Mouse (Mus musculus): ENCODE results near the gene Raver1. TPM values are rescaled to one million over a fixed set of nuclear protein-coding genes. Genes with fewer than 3 reads are reported as not detected.
"Not testable (repeated sequence)": the region's sequence is repeated elsewhere in the genome, so short reads cannot be mapped to it uniquely, and the experiment has no call there.

The Raver1 gene
- polyA plus RNA-seq, 1 experiment from 2014 or later, result 57.7 TPM

DNA sequence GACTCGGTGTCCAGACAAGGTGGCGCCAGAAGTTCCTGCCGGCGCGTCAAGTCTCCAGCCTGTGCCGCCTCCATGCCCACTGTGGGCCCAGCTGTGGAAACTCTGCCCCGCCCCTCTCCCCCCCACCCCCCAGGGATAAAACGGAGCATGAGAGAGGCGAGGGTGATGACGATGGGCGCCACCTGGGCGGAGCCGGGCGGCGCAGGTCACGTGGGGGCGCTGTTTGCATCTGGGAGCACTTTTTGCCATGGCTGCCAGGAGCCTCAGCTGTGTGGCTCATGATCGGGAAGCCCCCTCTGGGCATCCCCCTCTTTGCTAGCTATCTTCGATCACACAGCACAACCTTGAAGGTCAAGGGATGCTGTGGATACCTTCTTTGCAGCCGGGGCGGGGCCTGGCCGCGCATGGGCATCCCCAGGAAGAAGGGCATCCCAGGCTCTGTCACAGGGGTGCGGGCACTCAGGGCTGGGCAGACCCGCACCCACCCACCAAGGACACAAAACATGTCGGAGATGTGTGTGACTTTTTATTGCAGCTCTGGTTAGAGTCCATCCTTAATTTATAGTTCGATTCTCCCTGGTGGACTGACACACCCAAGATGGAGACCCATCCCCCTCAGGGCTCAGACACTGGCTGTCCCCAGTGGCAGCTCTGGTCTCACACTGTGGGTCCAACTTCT lies 24.7 kb downstream of the Raver1 start, which contains the start of gene Zglp1:
Zglp1 (minus strand) TSS at position 88 of the 679 bp plus-strand sequence.
- Histone ChIP-seq H3K9me3 (ENCODE audit: control insufficient read depth, low read length) (no peaks in the 10 kb centered on the region), H3K9ac (ENCODE audit: low read depth, low read length) (no peak within 1 kb of the TSS), H3K4me1 (ENCODE audit: control insufficient read depth, insufficient read depth, low read length) (no peaks in the 10 kb centered on the region), H3K4me2 (ENCODE audit: low read depth, low read length) (no peak within 1 kb of the TSS), H3K4me3 (ENCODE audit: low read length) (no peak within 1 kb of the TSS), H3K27me3 (replicated peaks; ENCODE audit: control insufficient read depth, insufficient read depth, low read length) (no peaks in the 10 kb centered on the region), H3K27ac (ENCODE audit: low read length) (no peak within 1 kb of the TSS), H3K36me3 (ENCODE audit: control insufficient read depth, insufficient read depth, low read length) (peaks cover 5% of the 10 kb centered on the region)
- 82% methylated on average over 27 of the region's 27 CpGs for WGBS
- no peak for ATAC-seq

DNA sequence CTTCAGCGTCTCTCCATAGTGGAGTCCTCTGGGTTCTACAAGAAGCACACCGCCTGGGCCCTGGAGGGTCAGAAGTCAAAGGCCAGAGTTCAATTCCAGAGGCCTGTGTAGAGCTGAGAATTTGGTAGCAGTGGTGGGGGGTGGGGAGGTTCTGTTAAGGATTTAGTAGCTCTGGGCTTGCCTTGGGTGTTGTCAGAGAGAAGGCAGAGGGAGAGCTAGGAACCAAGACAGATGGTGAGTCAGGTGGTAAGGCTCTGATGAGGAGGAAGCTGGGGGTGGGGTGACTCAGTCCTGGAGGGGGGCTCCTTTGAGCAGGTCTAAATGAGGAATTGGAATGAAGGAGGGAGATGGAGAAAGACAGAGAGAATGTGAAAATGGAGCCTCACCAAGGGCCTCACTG lies 28.9 kb downstream of the Raver1 start:
- H3K27ac ChIP-seq (ENCODE audit: low read length), result no peak overlapping the region
- no peak overlapping the region for H3K4me3 ChIP-seq (ENCODE audit: low read length)
- H3K27me3 ChIP-seq (replicated peaks; ENCODE audit: control insufficient read depth, insufficient read depth, low read length), result no peaks in the 10 kb centered on the region
- H3K4me2 ChIP-seq (ENCODE audit: low read depth, low read length), result no peak overlapping the region
- WGBS, result 92% methylated on average over 2 of the region's 2 CpGs
- no peaks in the 10 kb centered on the region for H3K4me1 ChIP-seq (ENCODE audit: control insufficient read depth, insufficient read depth, low read length)
- ATAC-seq, result no peak
- no peaks in the 10 kb centered on the region for H3K9me3 ChIP-seq (ENCODE audit: control insufficient read depth, low read length)
- H3K9ac ChIP-seq (ENCODE audit: low read depth, low read length), result no peak overlapping the region
- H3K36me3 ChIP-seq (ENCODE audit: control insufficient read depth, insufficient read depth, low read length), result peaks cover 5% of the 10 kb centered on the region

DNA sequence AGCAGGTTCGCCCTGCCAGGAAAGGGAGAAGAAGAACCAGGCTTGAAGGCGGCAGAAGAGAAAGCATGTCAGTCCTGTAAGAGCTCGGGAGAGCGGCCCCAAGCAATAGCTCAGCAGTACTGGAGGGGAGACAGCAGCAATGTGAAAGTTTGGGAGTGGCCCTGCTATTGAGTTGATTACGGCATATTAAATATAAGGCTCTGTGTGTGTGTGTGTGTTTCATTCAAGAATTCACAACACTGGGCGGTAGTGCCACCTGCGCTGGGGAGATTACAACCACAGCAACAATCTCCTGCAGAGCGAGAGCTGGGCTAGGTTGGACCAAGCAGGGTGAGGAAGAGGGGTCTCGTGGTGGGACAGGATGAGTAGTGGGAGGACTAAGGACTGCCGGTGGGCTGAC lies 40.2 kb downstream of the Raver1 start:
- Histone ChIP-seq H3K9ac (ENCODE audit: low read depth, low read length) (no peak overlapping the region), H3K27ac (ENCODE audit: low read length) (no peak overlapping the region), H3K4me1 (ENCODE audit: control insufficient read depth, insufficient read depth, low read length) (no peaks in the 10 kb centered on the region), H3K36me3 (ENCODE audit: control insufficient read depth, insufficient read depth, low read length) (no peaks in the 10 kb centered on the region), H3K4me3 (ENCODE audit: low read length) (no peak overlapping the region), H3K27me3 (replicated peaks; ENCODE audit: control insufficient read depth, insufficient read depth, low read length) (0 out of 2 replicates have a peak, but pooled peaks cover 3% of the 10 kb centered on the region), H3K4me2 (ENCODE audit: low read depth, low read length) (no peak overlapping the region), H3K9me3 (ENCODE audit: control insufficient read depth, low read length) (no peaks in the 10 kb centered on the region)
- no peak for ATAC-seq
- 61% methylated on average over 10 of the region's 10 CpGs for WGBS

DNA sequence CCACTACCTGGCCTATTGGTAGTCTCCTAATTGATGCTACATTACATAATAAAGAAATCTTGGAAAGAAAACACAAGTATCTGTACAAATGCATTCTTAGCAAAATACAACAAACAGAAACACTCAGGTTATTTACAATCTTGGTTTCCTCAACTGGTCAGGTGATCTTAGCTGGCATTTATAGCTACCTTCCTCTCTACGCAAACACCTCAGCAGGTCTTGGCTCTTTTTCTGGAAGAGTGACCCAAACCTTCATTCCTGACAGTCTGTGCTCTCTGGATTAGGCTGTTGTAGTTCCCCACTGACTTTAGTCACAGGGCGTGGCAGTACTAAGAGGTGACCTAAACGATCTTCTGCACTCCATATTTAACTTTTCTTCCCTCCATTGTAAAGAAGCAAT lies 46.6 kb downstream of the Raver1 start:
- Histone ChIP-seq H3K27ac (ENCODE audit: low read length) (no peak overlapping the region), H3K9ac (ENCODE audit: low read depth, low read length) (no peak overlapping the region), H3K36me3 (ENCODE audit: control insufficient read depth, insufficient read depth, low read length) (no peaks in the 10 kb centered on the region), H3K4me3 (ENCODE audit: low read length) (no peak overlapping the region), H3K27me3 (replicated peaks; ENCODE audit: control insufficient read depth, insufficient read depth, low read length) (no peaks in the 10 kb centered on the region), H3K9me3 (ENCODE audit: control insufficient read depth, low read length) (no peaks in the 10 kb centered on the region), H3K4me2 (ENCODE audit: low read depth, low read length) (no peak overlapping the region), H3K4me1 (ENCODE audit: control insufficient read depth, insufficient read depth, low read length) (peaks cover 7% of the 10 kb centered on the region; the same call in 1 of the 2 replicates)
- ATAC-seq, result no peak
- 76% methylated on average over 3 of the region's 3 CpGs for WGBS

DNA sequence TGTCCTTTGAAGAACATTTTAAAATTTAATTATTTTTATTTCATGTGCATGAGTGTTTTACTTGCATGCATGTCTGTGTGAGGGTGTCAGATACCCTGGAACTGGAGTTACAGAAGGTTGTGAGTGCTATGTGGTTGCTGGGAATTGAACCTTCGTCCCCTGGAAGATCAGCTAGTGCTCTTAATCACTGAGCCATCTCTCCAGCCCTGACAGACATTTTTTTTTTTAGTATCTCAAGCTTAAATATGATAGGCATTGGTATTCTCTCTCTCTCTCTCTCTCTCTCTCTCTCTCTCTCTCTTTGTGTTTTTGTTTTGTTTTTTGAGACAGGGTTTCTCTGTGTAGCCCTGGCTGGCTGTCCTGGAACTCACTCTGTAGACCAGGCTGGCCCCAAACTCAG lies 47.0 kb downstream of the Raver1 start:
- H3K4me3 ChIP-seq (ENCODE audit: low read length); H3K4me2 ChIP-seq (ENCODE audit: low read depth, low read length); H3K9ac ChIP-seq (ENCODE audit: low read depth, low read length); H3K27me3 ChIP-seq (replicated peaks; ENCODE audit: control insufficient read depth, insufficient read depth, low read length); H3K27ac ChIP-seq (ENCODE audit: low read length); ATAC-seq; H3K36me3 ChIP-seq (ENCODE audit: control insufficient read depth, insufficient read depth, low read length); H3K4me1 ChIP-seq (ENCODE audit: control insufficient read depth, insufficient read depth, low read length); H3K9me3 ChIP-seq (ENCODE audit: control insufficient read depth, low read length): not testable (repeated sequence)
- WGBS, result 48% methylated on average over 1 of the region's 1 CpGs

DNA sequence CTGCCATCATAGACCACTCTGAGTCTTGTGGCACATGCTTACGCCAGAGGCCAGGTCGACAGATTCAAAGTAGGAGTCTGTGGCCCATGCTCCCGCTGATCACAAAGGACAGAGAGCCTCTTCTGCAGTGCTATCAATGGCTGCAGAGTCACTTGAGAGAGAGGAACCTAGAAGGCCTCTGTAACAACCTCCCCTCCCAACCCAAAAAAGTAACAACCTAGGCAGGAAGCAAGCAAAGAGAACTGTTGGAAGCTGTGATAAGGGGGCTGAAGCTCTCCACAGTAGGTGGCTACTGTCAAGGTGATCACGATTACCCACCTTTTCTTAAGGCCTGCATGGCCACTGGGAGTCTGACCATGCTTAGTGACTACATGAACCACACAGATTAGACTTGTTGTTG lies 48.2 kb downstream of the Raver1 start:
- Histone ChIP-seq H3K9ac (ENCODE audit: low read depth, low read length) (no peak overlapping the region), H3K36me3 (ENCODE audit: control insufficient read depth, insufficient read depth, low read length) (no peaks in the 10 kb centered on the region), H3K27ac (ENCODE audit: low read length) (no peak overlapping the region), H3K9me3 (ENCODE audit: control insufficient read depth, low read length) (no peaks in the 10 kb centered on the region), H3K4me2 (ENCODE audit: low read depth, low read length) (no peak overlapping the region), H3K4me3 (ENCODE audit: low read length) (no peak overlapping the region), H3K4me1 (ENCODE audit: control insufficient read depth, insufficient read depth, low read length) (peaks cover 8% of the 10 kb centered on the region; the same call in 1 of the 2 replicates), H3K27me3 (replicated peaks; ENCODE audit: control insufficient read depth, insufficient read depth, low read length) (peaks cover 3% of the 10 kb centered on the region; the same call in 1 of the 2 replicates)
- 90% methylated on average over 4 of the region's 4 CpGs for WGBS
- ATAC-seq, result no peak

DNA sequence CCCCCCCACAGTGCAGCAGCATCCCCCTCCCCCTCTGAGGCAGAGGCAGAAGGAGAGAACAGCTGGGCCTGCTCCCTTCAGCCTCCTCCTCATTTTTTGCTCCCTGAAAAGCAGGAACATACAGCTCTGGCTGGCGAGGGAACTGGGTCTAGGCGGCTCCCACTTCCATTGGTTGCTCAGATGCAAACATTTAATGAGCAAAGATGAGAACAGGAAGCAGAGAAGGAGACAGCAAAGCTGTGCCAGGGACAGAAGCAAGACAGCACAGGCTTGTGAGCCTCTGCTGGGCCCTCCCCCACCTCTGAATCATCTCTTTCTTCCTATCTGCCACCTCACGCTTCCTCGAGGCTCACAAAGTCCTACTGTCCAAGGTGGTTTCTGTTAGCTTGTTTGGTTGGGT lies 50.5 kb downstream of the Raver1 start:
- no peaks in the 10 kb centered on the region for H3K9me3 ChIP-seq (ENCODE audit: control insufficient read depth, low read length)
- no peak overlapping the region for H3K4me2 ChIP-seq (ENCODE audit: low read depth, low read length)
- WGBS, result 31% methylated on average over 4 of the region's 4 CpGs
- H3K9ac ChIP-seq (ENCODE audit: low read depth, low read length), result no peak overlapping the region
- peaks cover 26% of the 10 kb centered on the region for H3K27me3 ChIP-seq (replicated peaks; ENCODE audit: control insufficient read depth, insufficient read depth, low read length)
- ATAC-seq, result no peak
- H3K4me3 ChIP-seq (ENCODE audit: low read length), result no peak overlapping the region
- H3K36me3 ChIP-seq (ENCODE audit: control insufficient read depth, insufficient read depth, low read length), result no peaks in the 10 kb centered on the region
- no peak overlapping the region for H3K27ac ChIP-seq (ENCODE audit: low read length)
- H3K4me1 ChIP-seq (ENCODE audit: control insufficient read depth, insufficient read depth, low read length), result peaks cover 21% of the 10 kb centered on the region

DNA sequence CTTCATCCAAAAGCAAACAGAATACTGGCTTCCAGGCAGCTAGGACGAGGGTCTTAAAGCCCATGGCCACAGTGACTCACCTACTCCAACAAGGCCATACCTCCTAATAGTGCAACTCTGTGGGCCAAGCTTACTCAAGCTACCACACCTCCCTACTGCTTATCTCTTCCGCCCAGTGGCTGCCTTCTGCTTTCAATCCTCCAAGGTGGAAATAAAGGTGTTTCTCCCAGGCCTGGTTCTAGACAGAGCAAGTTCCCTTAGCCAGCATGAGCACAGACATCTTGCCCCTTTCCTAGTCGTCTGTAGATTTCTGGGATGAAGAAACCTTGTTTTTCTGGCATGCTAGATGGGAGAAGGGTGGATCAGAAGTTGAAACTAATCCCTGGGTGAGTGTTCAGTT lies 52.0 kb downstream of the Raver1 start:
- Histone ChIP-seq H3K27ac (ENCODE audit: low read length) (no peak overlapping the region), H3K9ac (ENCODE audit: low read depth, low read length) (no peak overlapping the region), H3K4me2 (ENCODE audit: low read depth, low read length) (no peak overlapping the region), H3K36me3 (ENCODE audit: control insufficient read depth, insufficient read depth, low read length) (no peaks in the 10 kb centered on the region), H3K4me3 (ENCODE audit: low read length) (no peak overlapping the region), H3K4me1 (ENCODE audit: control insufficient read depth, insufficient read depth, low read length) (peaks cover 21% of the 10 kb centered on the region), H3K9me3 (ENCODE audit: control insufficient read depth, low read length) (no peaks in the 10 kb centered on the region), H3K27me3 (replicated peaks; ENCODE audit: control insufficient read depth, insufficient read depth, low read length) (peaks cover 41% of the 10 kb centered on the region)
- WGBS, result 77% methylated on average over 3 of the region's 3 CpGs
- ATAC-seq, result no peak

DNA sequence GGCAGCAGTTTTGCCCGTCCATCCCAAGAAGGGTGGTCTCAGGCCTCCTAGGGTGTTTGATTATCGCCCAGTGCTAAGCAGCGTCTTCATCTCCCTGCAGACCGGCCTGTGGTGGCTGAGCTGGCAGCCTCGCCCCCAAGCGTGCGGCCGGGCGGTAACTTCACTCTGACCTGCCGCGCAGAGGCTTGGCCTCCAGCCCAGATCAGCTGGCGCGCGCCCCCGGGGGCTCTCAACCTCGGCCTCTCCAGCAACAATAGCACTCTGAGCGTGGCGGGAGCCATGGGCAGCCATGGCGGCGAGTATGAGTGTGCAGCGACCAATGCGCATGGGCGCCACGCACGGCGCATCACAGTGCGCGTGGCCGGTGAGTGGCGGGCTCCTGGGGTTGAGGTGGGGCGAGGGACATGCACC lies 54.3 kb downstream of the Raver1 start:
- H3K9ac ChIP-seq (ENCODE audit: low read depth, low read length), result peak overlapping the region; percentile 59; the same call in 1 of the 2 replicates
- H3K27ac ChIP-seq (ENCODE audit: low read length), result no peak overlapping the region
- WGBS, result 4% methylated on average over 31 of the region's 31 CpGs

DNA sequence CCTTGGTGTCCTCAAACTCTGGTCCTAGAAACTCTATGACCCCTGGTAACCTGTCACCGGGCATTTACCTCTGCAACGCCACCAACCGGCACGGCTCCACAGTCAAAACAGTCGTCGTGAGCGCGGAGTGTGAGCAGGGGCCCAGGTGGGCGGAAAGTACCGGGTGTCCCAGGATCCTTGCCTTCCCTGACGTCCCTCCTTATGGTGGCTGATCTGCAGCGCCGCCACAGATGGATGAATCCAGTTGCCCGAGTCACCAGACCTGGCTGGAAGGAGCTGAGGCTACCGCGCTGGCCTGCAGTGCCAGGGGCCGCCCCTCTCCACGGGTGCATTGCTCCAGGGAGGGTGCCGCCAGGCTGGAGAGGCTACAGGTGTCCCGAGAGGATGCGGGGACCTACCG lies 55.1 kb downstream of the Raver1 start:
- Histone ChIP-seq H3K36me3 (ENCODE audit: control insufficient read depth, insufficient read depth, low read length) (no peaks in the 10 kb centered on the region), H3K4me3 (ENCODE audit: low read length) (no peak overlapping the region), H3K4me1 (ENCODE audit: control insufficient read depth, insufficient read depth, low read length) (peaks cover 39% of the 10 kb centered on the region), H3K27me3 (replicated peaks; ENCODE audit: control insufficient read depth, insufficient read depth, low read length) (peaks cover 67% of the 10 kb centered on the region), H3K4me2 (ENCODE audit: low read depth, low read length) (no peak overlapping the region; the same call in 1 of the 2 replicates), H3K9me3 (ENCODE audit: control insufficient read depth, low read length) (no peaks in the 10 kb centered on the region), H3K9ac (ENCODE audit: low read depth, low read length) (no peak overlapping the region), H3K27ac (ENCODE audit: low read length) (no peak overlapping the region)
- WGBS, result 4% methylated on average over 22 of the region's 22 CpGs
- ATAC-seq, result no peak

More for the DNA sequence above, 54.3 kb downstream of the Raver1 start:
- Histone ChIP-seq H3K27me3 (replicated peaks; ENCODE audit: control insufficient read depth, insufficient read depth, low read length) (peaks cover 59% of the 10 kb centered on the region), H3K36me3 (ENCODE audit: control insufficient read depth, insufficient read depth, low read length) (no peaks in the 10 kb centered on the region), H3K4me2 (ENCODE audit: low read depth, low read length) (peak overlapping the region; percentile 64), H3K4me3 (ENCODE audit: low read length) (peak overlapping the region; percentile 48), H3K4me1 (ENCODE audit: control insufficient read depth, insufficient read depth, low read length) (peaks cover 31% of the 10 kb centered on the region), H3K9me3 (ENCODE audit: control insufficient read depth, low read length) (no peaks in the 10 kb centered on the region)
- ATAC-seq, result no peak

Measured in intestine, embryonic 16.5 days (tissue).